Mouse (Mus musculus): Measurements from ENCODE around the gene Gramd1a. TPM values are rescaled to one million over a fixed set of nuclear protein-coding genes. Genes with fewer than 3 reads are reported as not detected.

Gramd1a gene
- polyA plus RNA-seq, 1 experiment, result 64.9 TPM

DNA sequence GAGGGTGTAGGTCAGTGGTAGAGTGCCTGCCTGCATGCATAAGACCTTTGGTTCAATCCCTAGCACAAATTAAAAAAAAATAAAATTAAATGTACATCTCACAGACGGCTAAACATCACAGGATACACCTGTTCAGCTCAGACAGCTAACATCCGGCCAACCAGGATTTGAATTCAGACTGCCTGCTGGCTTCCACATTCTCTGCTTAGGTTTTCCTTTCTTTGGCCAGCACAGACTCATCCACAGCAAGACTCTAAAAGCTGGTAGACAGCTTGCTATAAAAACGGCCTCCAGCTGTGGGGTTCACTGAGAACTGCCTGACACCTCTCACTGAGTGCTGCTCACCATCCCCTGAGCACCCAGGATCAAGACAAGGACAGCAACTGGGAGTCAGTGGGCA is 49.5 kb downstream of the Gramd1a start:
- Histone ChIP-seq H3K4me1 (ENCODE audit: control insufficient read depth, insufficient read depth, insufficient read length, low read length) (no peaks in the 10 kb centered on the region), H3K27me3 (ENCODE audit: control insufficient read depth, insufficient read depth, low read length) (no peaks in the 10 kb centered on the region), H3K36me3 (ENCODE audit: control insufficient read depth, insufficient read depth, low read length) (no peaks in the 10 kb centered on the region), H3K4me3 (ENCODE audit: low read depth, low read length) (no peak overlapping the region), H3K27ac (ENCODE audit: insufficient read depth, low read depth, low read length) (no peak overlapping the region)
- TF ChIP-seq POLR2A (IDR thresholded peaks at IDR 0.05; ENCODE audit: low read depth, low read length), result no peak
- WGBS, result 54% methylated on average over 3 of the region's 3 CpGs

DNA sequence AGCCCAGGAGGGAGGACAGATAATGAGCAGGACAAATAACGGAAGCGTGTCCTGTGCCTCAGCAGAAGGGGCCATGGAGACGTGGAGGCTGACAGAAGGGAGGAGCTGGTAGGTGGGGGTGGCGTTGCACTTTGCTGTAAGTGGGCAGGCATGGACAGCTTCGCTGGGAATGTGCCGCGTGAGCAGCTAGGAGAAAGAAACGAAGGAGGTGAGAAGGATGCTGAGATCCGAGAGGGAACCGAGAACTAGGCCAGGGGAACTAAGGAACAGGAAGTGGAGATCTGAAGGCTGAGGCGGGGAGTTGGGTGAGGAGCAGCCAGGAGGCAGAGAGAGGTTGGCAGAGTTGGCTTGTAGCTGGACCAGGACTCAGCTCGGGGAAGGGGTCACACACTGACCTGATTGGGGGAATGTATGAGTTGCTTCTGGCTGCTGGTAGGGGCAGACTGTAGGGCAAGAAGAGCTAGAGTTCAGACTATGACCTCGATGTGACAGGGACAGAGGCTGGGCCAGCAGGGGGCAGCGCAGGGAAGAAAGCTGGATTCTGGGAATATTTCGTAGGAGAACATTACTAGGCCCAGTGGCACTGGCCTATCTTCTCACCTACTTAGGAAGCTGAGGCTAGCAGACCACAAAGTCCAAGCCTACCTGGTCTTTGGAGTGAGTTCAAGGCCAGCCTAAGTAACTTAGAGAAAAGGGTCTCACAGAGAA is 50.5 kb downstream of the Gramd1a start:
- Histone ChIP-seq H3K36me3 (ENCODE audit: control insufficient read depth, insufficient read depth, low read length) (no peaks in the 10 kb centered on the region), H3K27ac (ENCODE audit: insufficient read depth, low read depth, low read length) (no peak overlapping the region), H3K4me1 (ENCODE audit: control insufficient read depth, insufficient read depth, insufficient read length, low read length) (no peaks in the 10 kb centered on the region), H3K4me3 (ENCODE audit: low read depth, low read length) (no peak overlapping the region), H3K27me3 (ENCODE audit: control insufficient read depth, insufficient read depth, low read length) (no peaks in the 10 kb centered on the region)
- TF ChIP-seq POLR2A (IDR thresholded peaks at IDR 0.05; ENCODE audit: low read depth, low read length) (no peak), CTCF (IDR thresholded peaks at IDR 0.05; ENCODE audit: extremely low read depth, insufficient read length, insufficient replicate concordance, low read depth, low read length) (peak; percentile 69; the same call in 1 of the 2 replicates)
- WGBS, result 60% methylated on average over 15 of the region's 15 CpGs

DNA sequence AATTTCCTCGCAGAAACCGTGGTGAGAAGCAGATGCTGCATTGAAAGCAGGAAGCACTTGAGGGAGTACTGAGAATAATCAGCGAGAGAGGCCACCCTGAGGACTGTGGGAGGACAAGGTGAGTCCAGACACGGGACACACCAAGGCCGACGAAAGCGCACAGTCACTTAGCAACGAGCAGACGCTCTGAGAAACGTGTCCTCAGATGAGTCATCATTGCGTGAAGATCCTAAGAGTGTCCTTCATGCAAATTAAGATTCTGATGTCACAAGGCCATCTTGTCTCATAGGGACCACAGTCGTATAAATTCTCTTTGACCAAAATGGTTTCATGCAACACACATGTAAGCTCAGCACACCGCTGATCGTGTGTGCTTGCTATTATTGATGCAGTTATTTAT is 54.9 kb downstream of the Gramd1a start:
- Histone ChIP-seq H3K4me3 (ENCODE audit: low read depth, low read length) (no peak overlapping the region), H3K27ac (ENCODE audit: insufficient read depth, low read depth, low read length) (no peak overlapping the region), H3K36me3 (ENCODE audit: control insufficient read depth, insufficient read depth, low read length) (no peaks in the 10 kb centered on the region), H3K4me1 (ENCODE audit: control insufficient read depth, insufficient read depth, insufficient read length, low read length) (no peaks in the 10 kb centered on the region), H3K27me3 (ENCODE audit: control insufficient read depth, insufficient read depth, low read length) (no peaks in the 10 kb centered on the region)
- 59% methylated on average over 14 of the region's 14 CpGs for WGBS
- TF ChIP-seq CTCF (IDR thresholded peaks at IDR 0.05; ENCODE audit: extremely low read depth, insufficient read length, insufficient replicate concordance, low read depth, low read length), result no peak
- TF ChIP-seq POLR2A (IDR thresholded peaks at IDR 0.05; ENCODE audit: low read depth, low read length), result no peak

DNA sequence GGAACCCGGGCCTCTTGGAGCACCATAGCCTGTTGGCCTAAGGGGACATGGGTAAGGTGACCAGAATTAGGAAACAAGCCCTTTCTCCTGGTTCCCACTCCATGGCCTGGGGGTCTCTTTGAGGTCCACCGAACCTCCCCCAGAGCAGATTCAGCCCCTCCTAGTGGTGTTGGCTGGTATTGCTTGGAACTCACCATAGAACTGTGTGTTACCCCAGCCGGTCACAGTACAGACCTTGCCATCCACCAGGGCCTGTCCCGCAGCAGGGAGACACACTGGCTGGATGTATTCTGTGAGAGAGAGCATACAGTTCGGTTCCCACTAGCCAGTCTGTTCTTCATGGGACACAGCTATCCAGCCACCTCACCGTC is 56.1 kb downstream of the Gramd1a start:
- 85% methylated on average over 6 of the region's 6 CpGs for WGBS

DNA sequence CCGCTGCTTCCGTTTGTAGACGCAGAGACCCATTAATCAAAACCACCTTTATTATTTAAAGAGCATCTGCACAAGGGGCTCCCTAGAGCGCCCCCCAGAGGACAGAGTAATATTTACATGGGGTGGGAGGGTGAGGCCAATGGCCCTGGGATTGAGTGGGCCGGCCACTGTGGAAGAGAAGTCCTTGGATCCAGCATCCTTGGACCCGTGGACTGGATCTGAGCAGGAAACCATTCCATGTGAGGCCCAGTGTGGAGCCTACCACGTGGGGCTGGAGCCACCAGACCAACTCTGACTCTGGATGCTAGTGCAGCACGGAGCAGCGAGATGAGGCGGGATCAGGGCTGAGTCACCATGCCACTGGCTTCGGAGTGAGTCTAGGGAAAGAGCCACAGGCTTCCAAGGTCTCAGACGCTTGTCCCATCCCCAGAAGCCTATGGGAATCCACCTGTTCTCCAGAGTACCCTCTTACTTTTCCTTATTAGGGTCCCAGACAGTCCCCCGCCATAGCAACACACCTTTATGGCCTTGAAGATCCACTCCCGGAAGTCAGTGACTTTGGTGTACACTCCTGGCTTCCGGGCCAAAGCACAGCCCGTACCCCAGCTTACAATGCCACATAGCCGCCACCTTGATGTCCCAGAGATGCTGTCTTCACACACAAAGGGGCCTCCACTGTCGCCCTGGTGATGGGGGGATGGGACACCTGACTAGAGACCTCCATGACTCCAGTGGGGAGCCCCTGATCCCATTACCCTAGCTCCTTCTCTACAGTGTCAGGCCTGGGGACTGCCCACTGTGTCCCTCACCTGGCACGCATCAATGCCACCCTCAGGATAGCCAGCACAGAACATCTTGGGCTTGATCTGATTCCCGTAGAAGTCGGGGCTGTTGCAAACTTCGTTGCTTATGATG is 56.7 kb downstream of the Gramd1a start:
- WGBS, result 71% methylated on average over 22 of the region's 22 CpGs
- Histone ChIP-seq H3K4me3 (ENCODE audit: low read depth, low read length) (no peak overlapping the region), H3K36me3 (ENCODE audit: control insufficient read depth, insufficient read depth, low read length) (no peaks in the 10 kb centered on the region), H3K27ac (ENCODE audit: insufficient read depth, low read depth, low read length) (no peak overlapping the region), H3K4me1 (ENCODE audit: control insufficient read depth, insufficient read depth, insufficient read length, low read length) (no peaks in the 10 kb centered on the region), H3K27me3 (ENCODE audit: control insufficient read depth, insufficient read depth, low read length) (0 out of 2 replicates have a peak, but pooled peaks cover 2% of the 10 kb centered on the region)
- TF ChIP-seq CTCF (IDR thresholded peaks at IDR 0.05; ENCODE audit: extremely low read depth, insufficient read length, insufficient replicate concordance, low read depth, low read length) (peak; percentile 12; the same call in 1 of the 2 replicates), POLR2A (IDR thresholded peaks at IDR 0.05; ENCODE audit: low read depth, low read length) (no peak)

More for the DNA sequence above, 56.1 kb downstream of the Gramd1a start:
- TF ChIP-seq POLR2A (IDR thresholded peaks at IDR 0.05; ENCODE audit: low read depth, low read length) (no peak), CTCF (IDR thresholded peaks at IDR 0.05; ENCODE audit: extremely low read depth, insufficient read length, insufficient replicate concordance, low read depth, low read length) (no peak)
- H3K36me3 ChIP-seq (ENCODE audit: control insufficient read depth, insufficient read depth, low read length), result no peaks in the 10 kb centered on the region
- H3K27ac ChIP-seq (ENCODE audit: insufficient read depth, low read depth, low read length), result no peak overlapping the region
- no peak overlapping the region for H3K4me3 ChIP-seq (ENCODE audit: low read depth, low read length)
- H3K4me1 ChIP-seq (ENCODE audit: control insufficient read depth, insufficient read depth, insufficient read length, low read length), result no peaks in the 10 kb centered on the region
- no peaks in the 10 kb centered on the region for H3K27me3 ChIP-seq (ENCODE audit: control insufficient read depth, insufficient read depth, low read length)

DNA sequence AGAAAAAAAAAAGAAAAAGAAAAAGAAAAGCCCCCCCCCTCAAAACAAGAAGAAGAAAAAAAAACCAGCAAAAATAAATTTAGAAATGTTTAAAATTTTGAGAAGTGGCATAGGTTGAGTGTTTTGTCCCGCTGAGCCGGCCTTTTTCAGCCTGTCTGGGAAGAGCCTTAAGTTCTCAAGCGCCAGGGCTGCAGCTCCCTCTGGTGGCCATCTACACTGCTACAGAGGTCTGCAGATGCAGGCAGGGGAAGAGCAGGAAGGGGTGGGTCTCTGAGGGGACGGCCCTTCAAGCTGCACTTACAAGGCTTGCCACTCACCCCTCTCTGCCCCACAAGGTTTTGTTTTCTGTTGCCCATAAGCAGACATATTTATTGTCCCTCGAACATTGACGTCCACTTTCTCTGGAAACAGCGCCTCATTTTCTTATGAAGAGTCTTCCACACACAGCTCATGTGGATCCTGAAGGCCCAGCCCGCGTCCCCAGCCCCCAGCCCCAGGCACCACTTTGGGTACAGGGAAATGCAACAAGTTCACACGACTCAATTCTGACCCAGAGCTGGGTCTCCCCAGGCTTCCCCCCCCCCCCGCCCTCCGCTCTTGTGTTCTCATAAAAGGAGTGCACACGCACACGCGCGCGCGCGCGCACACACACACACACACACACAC is 58.0 kb downstream of the Gramd1a start:
- TF ChIP-seq CTCF (IDR thresholded peaks at IDR 0.05; ENCODE audit: extremely low read depth, insufficient read length, insufficient replicate concordance, low read depth, low read length) (peak; percentile 94), POLR2A (IDR thresholded peaks at IDR 0.05; ENCODE audit: low read depth, low read length) (no peak)
- Histone ChIP-seq H3K27ac (ENCODE audit: insufficient read depth, low read depth, low read length) (no peak overlapping the region), H3K4me3 (ENCODE audit: low read depth, low read length) (no peak overlapping the region), H3K36me3 (ENCODE audit: control insufficient read depth, insufficient read depth, low read length) (no peaks in the 10 kb centered on the region), H3K4me1 (ENCODE audit: control insufficient read depth, insufficient read depth, insufficient read length, low read length) (no peaks in the 10 kb centered on the region), H3K27me3 (ENCODE audit: control insufficient read depth, insufficient read depth, low read length) (0 out of 2 replicates have a peak, but pooled peaks cover 3% of the 10 kb centered on the region)
- WGBS, result 47% methylated on average over 20 of the region's 20 CpGs

Measured in small intestine, adult 2 months (tissue).